Mouse (Mus musculus) bone marrow, adult 2 months (tissue): Measurements from ENCODE around the gene Matn1. TPM values are rescaled to one million over a fixed set of nuclear protein-coding genes. Genes with fewer than 3 reads are reported as not detected.

Experiments used
- H3K27ac ChIP-seq: fragments of 200-500 bp; 2 replicates; pipeline ENCODE4 v1.5.1; 2012; ENCODE audit warnings: low read depth, mild to moderate bottlenecking, control low read depth, inconsistent platforms, low read length; ENCODE audit not compliant: control insufficient read depth, poor library complexity, insufficient read depth
- H3K4me1 ChIP-seq: fragments of 200-500 bp; 2 replicates; pipeline ENCODE4 v1.6.1; 2011; ENCODE audit warnings: low read length; ENCODE audit not compliant: control insufficient read depth, insufficient read depth
- H3K4me3 ChIP-seq: fragments of 200-500 bp; replicated peaks from 2 replicates; pipeline ENCODE3; 2011; ENCODE audit warnings: mild to moderate bottlenecking, low read depth, low read length, control low read depth; ENCODE audit not compliant: control insufficient read depth
- CTCF ChIP-seq: fragments of 200-500 bp; IDR thresholded peaks from 2 replicates; pipeline ENCODE4 v1.5.1; 2011; ENCODE audit warnings: low read length, control low read depth; ENCODE audit not compliant: control insufficient read depth, insufficient read depth
- POLR2A ChIP-seq: fragments of 200-500 bp; IDR thresholded peaks from 2 replicates; pipeline ENCODE4 v1.6.1; 2011; ENCODE audit warnings: low read depth, mild to moderate bottlenecking, control low read depth, low read length, borderline replicate concordance; ENCODE audit not compliant: control insufficient read depth
- WGBS: fragments of 180-500 bp; shearing (Covaris S2); methylation state at CpG from one replicate; pipeline ENCODE4 v1.1.7; 2018; 5-methylcytosine and 5-hydroxymethylcytosine counted together
- polyA plus RNA-seq: library from polyadenylated mRNA; stranded (reverse); fragments of >200 nt; gene quantifications from 2 replicates; pipeline ENCODE4 v1.2.4, GENCODE M21; 2011; ENCODE audit warnings: low replicate concordance; ENCODE audit not compliant: missing spikeins, insufficient read depth, insufficient read length

The Matn1 gene
- polyA plus RNA-seq, 1 experiment: not detected

GRCm38 (mm10) chr4:130978981-130979380 is 34.8 kb downstream of the Matn1 start:
- TF ChIP-seq CTCF (no peak), POLR2A (no peak)
- 70% methylated on average over 3 of the region's 3 CpGs for WGBS
- Histone ChIP-seq H3K4me3 (no peak overlapping the region), H3K4me1 (no peaks in the 10 kb centered on the region), H3K27ac (no peak overlapping the region)

GRCm38 (mm10) chr4:130984416-130985182 is 40.4 kb downstream of the Matn1 start:
- H3K4me3 ChIP-seq: no peak overlapping the region
- TF ChIP-seq CTCF: no peak
- no peak for TF ChIP-seq POLR2A
- no peaks in the 10 kb centered on the region for H3K4me1 ChIP-seq
- WGBS: 75% methylated on average over 17 of the region's 17 CpGs
- H3K27ac ChIP-seq: no peak overlapping the region

- WGBS: 68% methylated on average over 4 of the region's 4 CpGs
- TF ChIP-seq POLR2A (no peak), CTCF (no peak)
Observed at GRCm38 (mm10) chr4:130987046-130987445, 42.9 kb downstream of the Matn1 start.

GRCm38 (mm10) chr4:130988219-130988839 is 44.1 kb downstream of the Matn1 start:
- 54% methylated on average over 6 of the region's 6 CpGs for WGBS
- Histone ChIP-seq H3K4me3 (no peak overlapping the region), H3K27ac (no peak overlapping the region), H3K4me1 (no peaks in the 10 kb centered on the region)
- no peak for TF ChIP-seq POLR2A
- TF ChIP-seq CTCF: no peak

More at GRCm38 (mm10) chr4:130987046-130987445, 42.9 kb downstream of the Matn1 start:
- no peaks in the 10 kb centered on the region for H3K4me1 ChIP-seq
- no peak overlapping the region for H3K27ac ChIP-seq
- H3K4me3 ChIP-seq: no peak overlapping the region

GRCm38 (mm10) chr4:130989146-130989545 is 45.0 kb downstream of the Matn1 start:
- WGBS: 67% methylated on average over 9 of the region's 9 CpGs
- H3K4me1 ChIP-seq: no peaks in the 10 kb centered on the region
- no peak overlapping the region for H3K27ac ChIP-seq
- no peak overlapping the region for H3K4me3 ChIP-seq
- TF ChIP-seq POLR2A (no peak), CTCF (no peak)

GRCm38 (mm10) chr4:130990966-130991365 is 46.8 kb downstream of the Matn1 start:
- no peak overlapping the region for H3K27ac ChIP-seq
- TF ChIP-seq POLR2A (no peak), CTCF (no peak)
- 86% methylated on average over 5 of the region's 5 CpGs for WGBS
- H3K4me3 ChIP-seq: no peak overlapping the region
- no peaks in the 10 kb centered on the region for H3K4me1 ChIP-seq

- Histone ChIP-seq H3K27ac (no peak overlapping the region), H3K4me1 (no peaks in the 10 kb centered on the region), H3K4me3 (no peak overlapping the region)
- TF ChIP-seq POLR2A (no peak), CTCF (no peak)
- WGBS: 80% methylated on average over 8 of the region's 8 CpGs
Observed at GRCm38 (mm10) chr4:130994556-130994955, 50.4 kb downstream of the Matn1 start.

- TF ChIP-seq POLR2A: no peak
- 66% methylated on average over 5 of the region's 5 CpGs for WGBS
- no peaks in the 10 kb centered on the region for H3K4me1 ChIP-seq
- no peak overlapping the region for H3K4me3 ChIP-seq
- H3K27ac ChIP-seq: no peak overlapping the region
Observed at GRCm38 (mm10) chr4:130999744-131000527, 55.8 kb downstream of the Matn1 start.

GRCm38 (mm10) chr4:131000614-131001178 is 56.5 kb downstream of the Matn1 start:
- 84% methylated on average over 15 of the region's 15 CpGs for WGBS
- no peak overlapping the region for H3K4me3 ChIP-seq
- TF ChIP-seq CTCF (no peak), POLR2A (no peak)
- no peaks in the 10 kb centered on the region for H3K4me1 ChIP-seq
- H3K27ac ChIP-seq: no peak overlapping the region

Other genes starting within 250 kb of the Matn1 start
- 13.7 and 18.1 TPM in 2 replicates for gene Sdc3, start 151.8 kb upstream of the Matn1 start, polyA plus RNA-seq
- gene Laptm5, start 31.3 kb upstream of the Matn1 start, polyA plus RNA-seq: 193 and 436 TPM in 2 replicates